Mouse (Mus musculus) stomach, postnatal 0 days (tissue): Measurements from ENCODE around the gene Ezh1.

Experiments used
- CTCF ChIP-seq: IDR thresholded peaks from 2 replicates; pipeline ENCODE4 v1.5.1; 2016; ENCODE audit warnings: antibody characterized with exemption, low read depth, mild to moderate bottlenecking, moderate library complexity
- EP300 ChIP-seq: optimal IDR thresholded peaks from 2 replicates; pipeline ENCODE3; 2016; ENCODE audit warnings: antibody characterized with exemption

GRCm38 (mm10) chr11:101199555-101199954 lies 26.7 kb downstream of the Ezh1 start:
- TF ChIP-seq CTCF, result no peak
- no peak for TF ChIP-seq EP300
